Mouse (Mus musculus) CD4-positive, CD25-positive, alpha-beta regulatory T cell (primary cell): ENCODE measurements around the gene Mkrn2os. TPM values are rescaled to one million over a fixed set of nuclear protein-coding genes. Genes with fewer than 3 reads are reported as not detected.

Experiments
- polyA plus RNA-seq: library from polyadenylated mRNA; unstranded; fragments of 100-300 nt; shearing (Covaris generic); gene quantifications from one replicate; pipeline ENCODE4 v1.2.1, GENCODE M21; 2017

The Mkrn2os gene
- 0.30 TPM for polyA plus RNA-seq

GRCm38 (mm10) chr6:115592458-115592857 is at the start of gene Mkrn2os:
Mkrn2os (minus strand) TSS chr6:115592576.

GRCm38 (mm10) chr6:115601715-115602523 is 9.5 kb upstream of the Mkrn2os start, which contains the start of gene Mkrn2:
Mkrn2 (plus strand) TSS chr6:115601902.

GRCm38 (mm10) chr6:115544442-115544970 is 47.9 kb downstream of the Mkrn2os start, which contains the start of gene Tsen2:
Tsen2 (plus strand) TSS chr6:115544664.

Other genes with a start within 250 kb of the Mkrn2os start
- 1.1 TPM for gene Pparg, start 231.6 kb downstream of the Mkrn2os start, polyA plus RNA-seq
- gene Tsen2, start 47.9 kb downstream of the Mkrn2os start, polyA plus RNA-seq, result 15.0 TPM
- gene Mkrn2, start 9.3 kb upstream of the Mkrn2os start, polyA plus RNA-seq, result 37.5 TPM
- 124 TPM for gene Raf1, start 84.1 kb upstream of the Mkrn2os start, polyA plus RNA-seq
- not detected for gene Tmem40, start 169.8 kb upstream of the Mkrn2os start, polyA plus RNA-seq
- gene Cand2, start 182.0 kb upstream of the Mkrn2os start, polyA plus RNA-seq, result 9.3 TPM
- gene Rpl32, start 216.2 kb upstream of the Mkrn2os start, polyA plus RNA-seq, result 3,148 TPM
- 0.56 TPM for gene Efcab12, start 245.8 kb upstream of the Mkrn2os start, polyA plus RNA-seq